Mouse (Mus musculus) heart, adult 2 months (tissue): Measurements from ENCODE around the gene Mcm7.

Experiments
- CTCF ChIP-seq: fragments of 200-600 bp; IDR thresholded peaks from 2 replicates; pipeline ENCODE4 v1.8.1; 2022; ENCODE audit warnings: antibody characterized with exemption, mild to moderate bottlenecking, moderate library complexity
- EP300 ChIP-seq: fragments of 200-500 bp; IDR thresholded peaks from 2 replicates; pipeline ENCODE4 v1.6.1; 2011; ENCODE audit warnings: low read depth, low read length, control low read depth; ENCODE audit not compliant: insufficient read depth
- POLR2A ChIP-seq: fragments of 200-500 bp; IDR thresholded peaks from 2 replicates; pipeline ENCODE4 v1.6.1; 2011; ENCODE audit warnings: mild to moderate bottlenecking, low read depth, low read length, control low read depth; ENCODE audit not compliant: insufficient read depth

GRCm38 (mm10) chr5:138137935-138138549 lies 34.2 kb downstream of the Mcm7 start:
- no peak for TF ChIP-seq POLR2A
- TF ChIP-seq CTCF, result peak; percentile 76
- no peak for TF ChIP-seq EP300
